Mouse (Mus musculus) gastrocnemius, postnatal 14 days (tissue): ENCODE data around the gene Mylk3. TPM values are rescaled to one million over a fixed set of nuclear protein-coding genes. Genes with fewer than 3 reads are reported as not detected.

ENCODE experiments used
- DNase-seq: peaks from one replicate; pipeline ENCODE4 v3.0.0; 2021; ENCODE audit warnings: mixed read lengths
- intact Hi-C: fragments of 180-260 bp; cut with DNase I; formaldehyde crosslinking; loops from one replicate; pipeline ENCODE4 v1.15.1; 2025; ENCODE audit warnings: low total_unique reads
- long read RNA-seq, 2 experiments: library from polyadenylated mRNA; stranded (forward); transcript quantifications; one replicate each; pipeline ENCODE4 v2.0.0; 2021
- total RNA-seq, 2 experiments: library from RNA; stranded (reverse); gene quantifications; 2 replicates each; pipeline ENCODE4 v1.2.3; 2021

Gene Mylk3
- total RNA-seq = 1 to 10 TPM; 1.4 to 1.7 TPM
- long read RNA-seq, experiment 1, partial matches to known transcripts = 1 of 1 reads
- long read RNA-seq, experiment 1, other reads (novel, unspliced or antisense) = 0 of 1 reads
- long read RNA-seq, experiment 2, partial matches to known transcripts = 0 of 1 reads
- long read RNA-seq, experiment 2, other reads (novel, unspliced or antisense) = 1 of 1 reads

DNA sequence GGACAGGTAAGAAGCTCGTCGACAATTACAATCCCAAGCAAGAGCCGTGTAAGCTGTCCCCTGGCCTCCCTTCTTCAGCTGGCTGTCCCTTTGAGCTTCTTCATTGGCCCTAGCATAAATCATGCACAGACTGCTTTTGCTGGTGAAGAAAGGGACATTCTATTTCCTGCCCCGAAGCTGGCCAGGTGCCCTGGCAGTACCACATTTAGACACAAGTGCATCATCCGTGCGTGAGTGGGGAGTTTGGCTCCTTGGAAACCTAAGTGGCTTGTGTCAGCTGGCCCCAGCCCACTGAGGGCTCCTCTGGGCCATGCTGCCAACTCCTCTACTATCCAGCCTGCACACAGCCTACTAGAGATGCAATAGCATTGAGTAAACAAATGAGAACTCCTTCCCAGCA is at the start of gene Mylk3:
TSS of gene Mylk3 (minus strand) at position 141 of the 400 bp plus-strand sequence.
- intact Hi-C loops = no loop called here
- peak; percentile 23 for DNase-seq

DNA sequence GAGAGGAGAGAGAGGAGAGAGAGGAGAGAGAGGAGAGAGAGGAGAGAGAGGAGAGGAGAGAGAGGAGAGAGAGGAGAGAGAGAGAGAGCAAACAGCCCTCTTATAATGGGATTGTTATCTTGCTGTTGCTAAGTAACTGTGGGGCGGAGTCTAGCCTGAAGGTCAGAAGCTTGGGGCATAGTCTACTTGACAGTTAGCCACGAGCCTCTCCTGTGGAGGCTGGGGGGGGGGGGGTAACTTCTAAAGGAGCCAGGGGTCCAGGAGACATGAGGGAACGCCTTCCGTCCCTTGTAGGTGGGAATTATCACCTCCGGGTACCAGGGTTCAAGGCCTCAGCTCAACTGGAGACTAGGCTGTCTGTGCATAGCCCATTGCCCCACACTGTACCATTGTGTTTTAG is 49.6 kb upstream of the Mylk3 start:
- intact Hi-C loops = no loop called here
- DNase-seq = no peak

DNA sequence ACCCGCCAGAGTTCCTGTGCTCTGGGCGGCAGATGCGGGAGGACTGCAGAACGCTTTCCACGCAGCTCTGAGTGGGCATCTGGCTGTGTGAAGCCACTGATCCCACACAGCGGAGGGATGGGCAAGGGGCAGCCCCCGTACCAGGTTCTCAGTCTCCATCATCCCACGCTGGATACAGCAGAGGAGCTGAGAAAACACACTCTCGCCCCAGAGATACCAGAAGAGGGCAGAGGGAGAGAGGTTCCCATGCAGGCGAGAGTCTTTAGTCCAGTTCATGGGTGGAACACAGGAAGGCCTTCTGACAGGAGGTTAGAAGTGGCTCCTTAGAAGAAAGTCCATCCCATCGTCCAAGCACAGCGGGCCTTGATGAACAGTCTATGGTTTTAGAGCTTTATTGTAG is 48.7 kb upstream of the Mylk3 start:
- intact Hi-C loops = no loop called here
- DNase-seq = no peak

DNA sequence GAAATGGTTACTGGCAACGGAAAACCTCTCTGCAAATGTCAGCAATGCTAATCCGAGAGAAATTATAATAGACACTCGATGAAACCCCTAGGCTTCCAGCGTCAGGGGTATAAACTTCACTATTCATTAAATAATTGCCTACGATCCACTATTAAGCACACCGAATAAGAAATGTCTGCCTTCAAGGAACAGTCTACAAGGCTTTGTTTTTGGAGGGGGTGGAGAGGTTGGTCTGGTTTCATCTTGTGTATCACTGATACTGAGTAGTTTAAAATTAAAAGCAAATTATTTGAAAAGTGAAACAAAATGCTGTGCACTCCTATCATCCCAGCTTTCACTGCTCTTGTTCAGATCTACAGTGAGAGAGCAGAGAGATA is 46.9 kb upstream of the Mylk3 start:
- intact Hi-C loops = no loop called here
- no peak for DNase-seq

DNA sequence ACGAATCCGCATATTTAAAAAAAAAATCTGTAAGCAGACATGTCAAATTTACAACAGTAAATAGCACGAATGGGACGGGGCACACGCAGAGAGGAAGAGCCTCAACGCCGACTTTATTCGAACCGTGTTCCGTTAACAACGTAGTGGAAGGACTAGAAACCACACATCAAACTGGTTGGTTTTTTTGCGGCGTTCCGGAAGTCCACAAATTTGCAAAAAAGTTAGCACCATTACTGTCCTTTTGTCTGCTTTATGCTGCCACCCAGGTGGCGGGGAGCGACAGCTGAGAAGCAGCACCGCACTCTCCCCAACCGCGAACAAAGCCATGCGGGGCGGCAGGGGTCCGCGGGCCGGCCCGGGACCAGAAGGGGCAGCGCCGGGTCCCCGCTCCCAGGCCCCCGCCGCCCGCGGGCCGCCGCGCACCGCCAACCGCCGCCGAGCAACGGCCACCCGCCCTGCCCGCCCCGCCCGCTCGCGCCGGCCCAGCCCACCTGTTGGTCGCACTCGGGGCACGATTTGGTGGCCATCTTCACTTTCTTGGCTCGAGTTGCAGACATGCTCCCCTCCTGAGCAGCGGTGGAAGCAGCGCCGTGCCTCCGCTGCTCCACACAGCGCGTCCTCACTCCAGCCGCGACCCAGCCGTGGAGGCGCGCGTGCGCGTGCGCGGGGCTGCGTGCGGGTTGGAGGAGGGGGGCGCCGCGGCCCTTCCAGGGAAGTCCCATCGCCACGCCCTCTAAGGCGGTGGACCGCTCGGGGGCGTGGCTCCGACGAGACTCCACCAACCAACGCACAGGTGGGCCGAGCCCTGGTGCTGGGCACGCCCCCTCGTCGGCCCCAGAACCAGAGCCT is 46.2 kb upstream of the Mylk3 start, which contains the start of gene 4921524J17Rik:
TSS of gene 4921524J17Rik (minus strand) at position 666 of the 849 bp plus-strand sequence.
- peak; percentile 98 for DNase-seq
- intact Hi-C loops = no loop called here

DNA sequence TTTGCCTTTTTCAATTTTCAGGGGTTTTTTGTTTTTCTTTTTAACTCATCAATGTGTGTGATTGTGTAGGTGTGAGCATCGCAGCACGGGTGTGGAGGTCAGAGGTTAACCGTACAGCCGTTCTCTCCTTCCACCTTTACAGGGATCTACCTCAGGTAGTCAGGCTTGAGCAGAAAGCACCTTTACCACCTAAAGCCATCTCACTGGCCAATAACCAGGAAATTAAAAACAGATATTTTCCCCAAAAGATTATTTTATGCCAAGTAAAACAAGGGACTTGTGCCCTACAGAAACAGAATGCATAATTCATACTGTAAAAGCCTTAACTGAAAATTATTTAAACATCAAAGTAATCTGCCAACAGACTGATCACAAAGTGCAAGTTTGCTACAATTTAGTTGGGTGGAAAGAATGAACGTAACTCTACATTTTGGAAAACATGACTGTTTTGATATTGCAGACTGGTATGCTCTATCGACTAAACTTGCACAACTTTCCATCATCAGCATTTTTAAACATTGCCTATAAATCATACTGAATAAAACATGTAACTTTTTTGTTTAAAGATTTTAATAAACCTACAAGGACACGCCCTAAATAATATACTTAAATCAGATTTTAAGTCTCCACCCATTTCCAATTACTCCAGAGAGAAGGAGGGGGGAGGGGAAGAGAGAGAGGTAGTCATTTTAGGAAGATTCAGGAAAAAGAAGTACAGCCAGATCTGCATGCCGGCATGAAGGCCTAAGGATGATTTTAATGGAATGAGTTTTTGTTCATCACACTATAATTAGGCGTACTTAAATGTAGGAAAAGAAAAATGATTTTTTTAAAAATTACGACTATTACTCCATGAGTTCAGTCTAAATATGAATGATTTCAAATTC is 45.4 kb upstream of the Mylk3 start:
- intact Hi-C loops = no loop called here
- DNase-seq = no peak

DNA sequence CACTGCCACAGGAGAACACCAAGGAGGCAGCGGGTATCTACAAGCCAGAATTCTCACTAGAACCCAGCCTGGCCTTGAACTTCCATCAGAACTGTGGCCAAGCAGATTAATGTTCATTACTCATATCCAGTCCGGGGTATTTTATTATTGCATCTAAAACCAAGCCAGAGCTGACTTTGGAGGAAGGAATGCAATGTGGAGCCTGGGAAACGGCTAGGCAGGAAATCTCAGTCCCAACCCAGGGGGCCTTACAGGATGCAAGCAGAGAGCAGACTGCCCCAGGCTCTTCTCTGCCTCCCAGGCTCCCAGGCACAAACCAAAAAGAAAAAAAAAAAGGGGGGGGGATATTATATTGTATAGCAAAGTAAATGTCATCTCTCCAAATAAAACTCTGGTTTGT is 44.7 kb upstream of the Mylk3 start:
- peak; percentile 12 for DNase-seq

DNA sequence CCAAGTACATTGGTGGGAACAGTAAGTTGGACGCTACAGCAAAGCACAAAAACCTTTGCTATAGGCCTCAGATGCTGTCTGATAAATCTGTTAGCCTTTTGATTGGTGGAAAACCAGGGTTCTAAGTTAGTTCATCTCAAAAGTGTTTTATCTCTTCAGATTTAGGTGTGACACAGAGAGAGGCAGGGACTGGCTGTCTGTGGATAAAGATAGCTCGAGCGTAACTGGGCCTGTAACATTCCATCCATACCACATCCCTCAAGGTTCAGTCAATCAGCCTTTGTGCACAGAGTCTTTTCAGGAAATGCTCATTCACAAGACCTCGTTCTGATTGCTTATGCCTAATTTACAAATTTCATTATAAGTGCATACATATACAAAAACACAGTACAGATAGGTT is 43.1 kb upstream of the Mylk3 start:
- intact Hi-C loops = no loop called here
- DNase-seq = no peak

More for the DNA sequence above, 44.7 kb upstream of the Mylk3 start:
- intact Hi-C loops = no loop called here

DNA sequence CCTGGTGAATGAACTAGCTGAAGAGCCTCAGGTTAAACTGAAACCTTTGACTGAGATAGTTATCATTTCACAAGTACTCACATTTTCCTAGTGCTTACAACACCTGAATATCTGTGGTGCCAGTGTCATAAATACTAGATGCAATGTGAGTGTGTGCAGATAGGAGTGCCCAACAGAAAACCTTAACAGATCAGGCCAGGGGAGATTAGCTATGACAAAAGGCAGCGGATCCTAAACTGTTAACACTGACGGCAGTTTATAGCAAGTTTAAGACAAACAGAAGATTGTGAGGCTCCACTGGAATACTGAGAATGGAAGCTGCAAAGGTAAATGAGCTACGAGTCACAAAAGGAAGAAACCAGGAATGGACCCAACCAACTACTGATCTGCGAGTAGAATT is 40.9 kb upstream of the Mylk3 start:
- intact Hi-C loops = no loop called here
- no peak for DNase-seq

DNA sequence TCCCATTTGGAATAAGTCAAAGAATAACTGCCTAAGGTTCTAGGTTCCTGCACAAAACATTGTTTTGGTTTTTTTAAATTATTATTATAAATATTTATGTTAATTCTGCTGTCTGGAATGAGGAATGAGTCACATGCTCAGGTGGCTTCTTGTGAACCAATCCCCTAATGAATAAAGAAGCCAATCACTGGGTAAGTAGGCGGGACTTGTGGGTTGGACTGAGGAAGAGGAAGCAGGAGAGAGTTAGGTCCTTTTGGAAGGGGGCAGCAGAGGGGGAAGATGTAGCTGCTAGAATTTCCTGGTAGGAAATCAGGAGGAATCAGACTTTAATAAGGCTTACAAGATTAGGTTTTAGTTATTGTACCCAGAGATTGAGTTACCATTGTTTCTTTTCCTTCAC is 35.2 kb upstream of the Mylk3 start:
- intact Hi-C loops = no loop called here

DNA sequence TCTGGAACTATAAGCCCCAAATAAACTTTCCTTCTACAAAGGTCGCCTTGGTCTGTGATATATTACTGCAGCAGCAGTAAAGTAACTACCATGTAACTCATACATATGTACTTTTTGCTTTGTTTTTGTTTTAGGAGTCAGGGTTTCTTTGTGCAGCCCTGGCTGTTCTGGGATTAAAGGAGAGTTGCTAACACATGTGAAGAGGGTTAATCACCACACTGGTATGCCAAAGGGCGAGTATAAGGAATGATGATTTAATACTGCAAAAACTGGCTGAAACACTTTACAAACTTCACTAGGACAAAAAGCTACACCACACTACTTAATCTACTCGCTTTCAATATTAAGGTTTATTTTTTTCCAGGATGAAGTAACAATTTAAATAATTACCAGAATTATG is 22.4 kb upstream of the Mylk3 start:
- DNase-seq = no peak
- intact Hi-C loops = loop anchor here (10.0 kb wide), 1 partner anchor 94 kb away; no protein-coding TSS in a partner anchor

More for the DNA sequence above, 35.2 kb upstream of the Mylk3 start:
- no peak for DNase-seq

DNA sequence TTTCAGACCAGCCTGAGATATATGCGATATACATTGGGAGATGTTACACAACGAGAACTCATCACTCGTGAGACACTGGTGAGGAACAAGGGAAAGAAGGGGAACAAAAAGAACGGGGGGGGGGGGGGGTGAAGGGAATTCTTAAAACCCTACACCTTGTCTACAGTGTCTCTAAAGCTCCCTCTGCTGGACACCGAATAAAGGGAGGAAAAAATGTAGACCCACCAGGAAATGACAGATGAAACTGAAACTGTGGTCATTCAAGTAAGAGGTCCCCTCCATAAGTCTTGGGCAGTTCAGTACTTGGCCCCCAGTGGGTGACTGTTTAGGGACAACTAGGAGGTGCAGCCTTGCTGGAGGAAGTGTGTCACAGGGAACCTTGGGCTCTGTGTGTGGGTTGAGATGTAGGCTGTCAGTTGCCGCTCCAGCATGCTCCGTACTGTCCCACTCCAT is 21.9 kb upstream of the Mylk3 start:
- no peak for DNase-seq
- intact Hi-C loops = loop anchor here (10.0 kb wide), 1 partner anchor 93 kb away; no protein-coding TSS in a partner anchor

DNA sequence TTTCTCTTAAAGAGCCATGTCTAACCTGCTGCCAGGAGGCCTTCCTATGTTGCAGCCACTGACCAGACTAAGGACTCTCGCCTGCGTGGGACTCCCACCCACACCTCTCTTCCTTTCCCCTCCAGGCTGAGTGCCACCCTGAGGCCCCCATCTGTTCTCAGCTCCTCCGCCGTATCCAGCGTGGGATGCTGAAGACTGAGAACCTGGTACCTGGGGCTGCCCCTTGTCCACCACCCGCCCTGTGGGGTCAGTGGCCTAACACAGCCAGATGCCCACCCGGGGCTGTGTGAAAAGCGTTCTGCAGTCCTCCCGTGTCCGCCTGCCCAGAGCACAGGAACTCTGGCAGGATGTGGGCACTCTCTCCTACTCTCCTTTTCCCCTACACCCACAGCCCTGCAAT is 19.8 kb upstream of the Mylk3 start:
- DNase-seq = no peak
- intact Hi-C loops = loop anchor here (10.0 kb wide), 1 partner anchor 91 kb away; no protein-coding TSS in a partner anchor

DNA sequence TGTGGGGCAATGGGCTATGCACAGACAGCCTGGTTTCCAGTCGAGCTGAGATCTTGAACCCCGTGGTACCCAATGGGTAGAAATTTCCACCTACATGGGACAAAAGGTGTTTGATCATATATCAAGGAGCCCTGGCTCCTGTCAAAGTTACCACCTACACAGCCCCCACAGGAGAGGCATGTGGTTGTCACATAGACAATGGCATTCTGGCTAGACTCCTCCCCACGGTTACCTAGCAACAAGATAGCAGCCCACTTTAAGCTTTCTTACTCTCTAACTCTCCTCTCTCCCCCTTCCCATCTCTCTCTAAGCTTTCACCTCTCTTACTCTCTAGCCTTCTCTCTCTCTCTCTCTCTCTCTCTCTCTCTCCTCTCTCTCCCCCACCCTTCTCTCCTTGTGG is 19.3 kb upstream of the Mylk3 start:
- intact Hi-C loops = loop anchor here (10.0 kb wide), 1 partner anchor 91 kb away; no protein-coding TSS in a partner anchor

DNA sequence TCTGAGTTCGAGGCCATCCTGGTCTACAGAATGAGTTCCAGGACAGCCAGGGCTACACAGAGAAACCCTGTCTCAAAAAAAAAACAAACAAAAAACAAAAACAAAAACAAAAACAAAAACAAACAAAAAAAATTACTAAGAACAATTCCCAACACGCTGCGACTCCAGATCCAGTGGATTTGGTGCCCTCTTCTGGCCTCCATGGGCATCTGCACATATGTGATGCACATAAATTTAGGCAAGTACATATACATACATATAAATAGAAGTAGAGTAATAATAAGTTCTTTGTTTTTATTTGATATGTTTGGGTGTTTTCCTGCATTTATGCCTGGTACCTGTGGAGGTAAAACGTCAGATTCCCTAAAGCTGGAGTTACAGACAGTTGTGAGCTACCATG is 12.4 kb upstream of the Mylk3 start:
- no peak for DNase-seq
- intact Hi-C loops = loop anchor here (10.0 kb wide), 1 partner anchor 314 kb away; the partner anchor contains the start of genes Man2b1, Wdr83 and Wdr83os

More for the DNA sequence above, 19.3 kb upstream of the Mylk3 start:
- DNase-seq = no peak

DNA sequence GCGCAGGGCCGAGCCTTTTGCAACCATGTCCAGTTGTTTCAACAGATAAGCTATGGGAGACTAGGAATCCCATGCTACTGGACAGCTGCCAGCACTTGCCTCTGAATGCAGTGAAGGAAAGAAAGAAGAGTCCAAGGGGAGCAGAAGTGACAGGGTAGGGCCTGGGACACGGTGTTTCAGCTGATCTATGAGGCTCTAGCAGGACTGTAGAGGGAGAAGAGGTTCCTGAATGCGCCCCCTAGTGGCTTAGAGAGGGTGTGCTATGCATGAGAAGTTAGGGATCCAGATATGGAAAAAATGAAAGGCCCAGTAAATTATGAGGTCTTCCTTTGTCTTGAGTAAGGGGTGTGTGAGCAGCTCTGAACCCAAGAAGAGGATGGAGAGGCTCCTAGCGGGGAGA is 11.4 kb upstream of the Mylk3 start:
- peak; percentile 26 for DNase-seq
- intact Hi-C loops = loop anchor here (10.0 kb wide), 1 partner anchor 313 kb away; the partner anchor contains the start of genes Man2b1, Wdr83 and Wdr83os

DNA sequence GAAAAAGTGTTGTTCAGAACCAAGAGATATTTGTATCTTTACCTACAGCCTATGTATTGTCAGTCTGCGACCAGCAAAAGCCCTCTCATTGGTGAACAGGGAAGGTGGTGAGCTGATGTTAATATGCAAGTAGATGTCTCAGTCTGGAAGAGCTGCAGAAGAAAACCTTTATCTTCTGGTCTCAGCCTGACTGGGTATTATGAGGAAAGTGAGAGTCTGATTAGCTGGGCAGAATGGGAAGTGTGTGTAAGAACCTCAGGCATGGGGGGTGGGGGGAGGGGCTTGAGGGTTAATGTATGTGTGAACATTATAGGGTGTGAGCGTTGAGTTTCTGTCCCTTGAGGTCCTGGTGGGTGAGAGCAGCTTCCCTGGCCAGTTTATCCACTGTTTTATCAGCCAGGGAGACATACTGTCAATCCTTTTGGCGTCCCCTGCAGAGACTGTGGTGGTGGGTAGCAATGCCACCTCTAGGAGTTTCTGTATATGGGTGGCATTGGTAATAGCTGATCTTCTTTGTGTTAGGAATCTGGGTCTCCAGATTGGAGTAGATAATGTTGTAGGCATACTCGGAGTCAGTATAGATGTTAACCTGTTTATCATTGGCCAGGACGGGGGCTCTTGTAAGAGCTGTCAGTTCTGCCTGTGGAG is 10.4 kb upstream of the Mylk3 start:
- intact Hi-C loops = loop anchor here (10.0 kb wide), 1 partner anchor 312 kb away; the partner anchor contains the start of genes Man2b1, Wdr83 and Wdr83os
- no peak for DNase-seq

DNA sequence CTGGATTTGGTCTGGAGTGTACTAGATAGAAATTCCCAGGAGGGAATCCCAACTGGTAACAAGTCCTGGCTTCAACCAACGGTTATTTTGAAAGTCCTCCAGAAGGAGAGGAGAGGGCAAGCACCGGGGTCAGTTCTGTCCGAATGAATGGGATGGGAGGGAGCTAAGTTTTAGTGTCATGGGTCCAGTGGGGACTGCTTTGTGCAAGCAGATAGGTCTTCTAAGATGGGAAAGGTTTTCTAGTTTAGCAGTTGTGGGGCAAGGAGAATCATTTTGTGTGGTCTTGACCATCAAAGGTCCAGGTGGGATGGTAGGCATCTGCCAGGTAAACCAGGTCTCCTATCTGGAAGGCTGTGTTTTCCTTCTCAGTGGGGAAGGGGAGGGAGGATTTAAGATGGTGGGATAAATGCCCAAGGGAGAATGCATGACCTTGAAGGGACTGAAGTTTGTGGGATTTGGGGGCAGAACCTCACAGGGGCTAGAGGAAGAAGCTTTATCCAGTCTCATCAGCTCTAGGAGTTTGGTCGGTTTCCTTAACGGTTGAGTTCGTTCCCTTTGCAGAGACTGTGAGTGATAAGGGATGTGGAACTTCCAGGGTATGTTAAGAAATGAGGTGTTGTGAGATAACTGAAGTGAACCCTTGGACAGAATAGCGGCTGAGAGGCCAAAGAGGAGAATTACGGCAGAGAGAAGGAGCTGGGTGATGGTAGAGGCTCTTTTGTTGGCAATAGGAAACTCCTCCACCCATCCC is 9.7 kb upstream of the Mylk3 start:
- intact Hi-C loops = loop anchor here (10.0 kb wide), 1 partner anchor 311 kb away; the partner anchor contains the start of genes Man2b1, Wdr83 and Wdr83os
- DNase-seq = no peak
